Mouse (Mus musculus) CD4-positive naive resting alpha-beta T cell, adult 76 days (primary cell): ENCODE measurements around the gene Tek. TPM values are rescaled to one million over a fixed set of nuclear protein-coding genes. Genes with fewer than 3 reads are reported as not detected.

ENCODE experiments used
- total RNA-seq: library from RNA; stranded (reverse); gene quantifications from one replicate; pipeline ENCODE4 v1.2.4, GENCODE M21; 2023

Tek gene
- total RNA-seq, result 0.12 TPM

GRCm38 (mm10) chr4:94738838-94739731 is at the start of gene Tek:
TSS of gene Tek (plus strand) at chr4:94739289.

Other genes with a start within 250 kb of the Tek start
- not detected for gene Gm10306, start 182.7 kb upstream of the Tek start, total RNA-seq
- gene Caap1, start 182.5 kb upstream of the Tek start, total RNA-seq, result 10.5 TPM
- 53.5 TPM for gene Plaa, start 136.0 kb upstream of the Tek start, total RNA-seq
- 3.4 TPM for gene Ift74, start 124.8 kb upstream of the Tek start, total RNA-seq
- gene Lrrc19, start 89.1 kb upstream of the Tek start, total RNA-seq, result not detected
- 1.4 TPM for gene Eqtn, start 189.6 kb downstream of the Tek start, total RNA-seq
- gene Mysm1, start 239.8 kb downstream of the Tek start, total RNA-seq, result 63.5 TPM